Mouse (Mus musculus) left cerebral cortex, postnatal 25 days (tissue): Measurements from ENCODE around the gene Vwa8. TPM values are rescaled to one million over a fixed set of nuclear protein-coding genes. Genes with fewer than 3 reads are reported as not detected.
A peak's percentile ranks its signal among the peaks of the same experiment; 100 is the strongest.
"Not testable (repeated sequence)": the region's sequence is repeated elsewhere in the genome, so short reads cannot be mapped to it uniquely, and the experiment has no call there.

Source experiments
- DNase-seq, 2 experiments: peaks; one replicate each; pipeline ENCODE4 v3.0.0; 2022; ENCODE audit warnings: low spot score in 2 of 2, mixed read lengths in 1 of 2
- intact Hi-C: fragments of 180-260 bp; cut with DNase I; formaldehyde crosslinking; loops from one replicate; pipeline ENCODE4 v1.15.1; 2025
- total RNA-seq, 2 experiments: library from RNA; stranded (reverse); gene quantifications; 2 replicates each; pipeline ENCODE4 v1.2.3; 2021

The Vwa8 gene
- total RNA-seq, 2 experiments from 2014 or later, result 24.5 to 29.2 TPM

GRCm38 (mm10) chr14:78878402-78879045 is 29.7 kb downstream of the Vwa8 start:
- no peak for DNase-seq
- intact Hi-C loops, result no loop called here

DNA sequence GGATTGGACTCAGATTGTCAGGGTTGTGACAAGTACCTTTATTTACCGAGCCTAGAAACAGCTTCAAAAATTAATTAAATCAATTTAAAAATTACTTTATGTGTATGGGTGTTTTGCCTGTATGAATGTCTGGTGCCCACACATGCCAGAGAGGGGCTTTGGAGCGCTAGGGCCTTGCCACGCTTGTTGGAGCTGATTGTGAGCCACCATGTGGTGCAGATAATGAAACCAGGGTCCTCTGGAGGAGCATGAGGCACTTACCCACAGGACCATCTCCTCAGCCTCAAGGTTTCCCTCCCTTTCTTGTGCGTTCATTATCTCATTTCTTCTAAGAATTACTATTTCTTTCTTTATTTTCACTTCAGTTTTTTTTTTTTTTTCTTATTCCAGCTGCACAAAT is 32.0 kb downstream of the Vwa8 start:
- intact Hi-C loops, result no loop called here
- no peak for DNase-seq

- DNase-seq, result no peak
- intact Hi-C loops, result no loop called here
Measured at GRCm38 (mm10) chr14:78881563-78881962, 32.7 kb downstream of the Vwa8 start.

- intact Hi-C loops, result no loop called here
- DNase-seq, result no peak
Measured at GRCm38 (mm10) chr14:78885915-78886534, 37.2 kb downstream of the Vwa8 start.

DNA sequence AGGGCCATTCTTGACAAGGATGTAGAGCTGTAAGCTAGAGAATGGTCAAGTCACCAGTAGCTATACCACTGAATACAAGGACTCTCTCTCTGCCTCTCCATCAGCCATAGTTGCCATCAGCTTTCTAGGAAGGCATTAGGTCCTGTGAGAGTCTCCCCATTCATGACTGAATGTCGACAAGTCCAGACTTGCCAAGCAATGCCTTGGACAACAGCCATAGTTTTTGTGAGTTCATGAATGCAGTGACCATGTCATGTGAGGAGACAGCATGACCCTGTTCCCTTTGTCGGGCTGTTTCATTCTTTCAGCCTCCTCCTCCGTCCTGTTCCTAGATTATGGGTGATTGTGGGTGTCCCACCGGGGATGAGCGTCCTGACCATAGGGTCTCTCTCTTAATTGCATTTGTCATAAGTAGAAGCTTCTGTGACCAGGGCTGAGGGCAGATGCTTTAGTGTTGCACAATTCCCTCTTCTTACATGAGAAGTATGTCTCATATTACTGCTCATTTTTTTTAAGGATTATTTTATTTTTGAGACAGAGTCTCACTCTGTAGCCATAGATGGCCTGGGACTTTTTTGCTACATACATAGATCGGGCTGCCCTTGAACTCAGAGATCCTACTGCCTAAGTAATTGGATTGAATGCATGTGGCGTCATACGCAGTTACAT is 37.8 kb downstream of the Vwa8 start:
- intact Hi-C loops, result no loop called here
- DNase-seq, result no peak

GRCm38 (mm10) chr14:78887494-78887893 is 38.6 kb downstream of the Vwa8 start:
- intact Hi-C loops, DNase-seq: not testable (repeated sequence)

- DNase-seq, result no peak
- intact Hi-C loops, result no loop called here
Measured at GRCm38 (mm10) chr14:78895496-78895895, 46.6 kb downstream of the Vwa8 start.

GRCm38 (mm10) chr14:78896252-78896651 is 47.4 kb downstream of the Vwa8 start:
- intact Hi-C loops, result no loop called here
- DNase-seq, result no peak

- peak; percentile 48 to 85 for DNase-seq
- intact Hi-C loops, result loop anchor here (2.0 kb wide), 1 partner anchor 42 kb away; no protein-coding TSS in a partner anchor
Measured at GRCm38 (mm10) chr14:78900770-78901169, 51.9 kb downstream of the Vwa8 start.

- intact Hi-C loops, result no loop called here
Measured at GRCm38 (mm10) chr14:78908205-78908863, 59.5 kb downstream of the Vwa8 start.

GRCm38 (mm10) chr14:78912076-78912475 is 63.2 kb downstream of the Vwa8 start:
- no peak for DNase-seq

More at GRCm38 (mm10) chr14:78908205-78908863, 59.5 kb downstream of the Vwa8 start:
- no peak for DNase-seq

DNA sequence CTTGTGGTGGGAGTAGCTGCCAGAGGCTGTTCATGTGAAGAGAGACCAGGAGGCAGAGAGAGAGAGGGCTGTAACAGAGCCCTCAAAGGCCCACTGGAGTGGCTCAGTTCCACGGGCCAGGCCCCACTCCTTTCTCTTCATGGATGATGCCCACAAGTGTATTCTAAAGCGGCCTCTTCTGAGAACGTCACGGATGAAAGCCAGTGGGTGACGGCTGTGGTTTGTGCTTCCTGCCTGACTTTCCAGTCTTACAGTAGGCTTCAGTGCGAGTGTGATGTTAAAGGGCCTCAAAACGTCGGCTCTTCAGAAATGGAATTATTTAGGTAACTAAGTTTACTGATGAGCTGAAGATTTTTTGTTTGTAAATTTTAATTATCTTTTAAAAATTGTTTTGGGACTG is 65.3 kb downstream of the Vwa8 start:
- no peak for DNase-seq
- intact Hi-C loops, result no loop called here

More at GRCm38 (mm10) chr14:78912076-78912475, 63.2 kb downstream of the Vwa8 start:
- intact Hi-C loops, result no loop called here

- no peak for DNase-seq
- intact Hi-C loops, result no loop called here
Measured at GRCm38 (mm10) chr14:78916691-78917090, 67.8 kb downstream of the Vwa8 start.

- intact Hi-C loops, result no loop called here
- no peak for DNase-seq
Measured at GRCm38 (mm10) chr14:78921219-78921618, 72.4 kb downstream of the Vwa8 start.

DNA sequence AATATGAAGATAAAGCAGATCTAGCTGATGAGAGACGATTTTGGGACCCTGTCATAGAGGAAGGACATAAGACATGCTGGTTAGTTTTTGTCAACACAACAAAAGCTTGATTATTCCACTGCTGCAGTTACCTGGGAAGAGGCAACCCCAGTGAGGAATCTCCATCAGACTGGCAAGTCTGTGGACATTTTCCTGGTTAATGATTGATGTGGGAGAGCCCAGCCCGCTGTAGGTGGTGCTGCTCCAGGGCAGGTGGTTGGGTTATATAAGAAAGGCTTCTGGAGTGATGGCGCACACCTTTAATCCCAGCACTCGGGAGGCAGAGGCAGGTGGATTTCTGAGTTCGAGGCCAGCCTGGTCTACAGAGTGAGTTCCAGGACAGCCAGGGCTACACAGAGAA is 74.8 kb downstream of the Vwa8 start:
- intact Hi-C loops, result no loop called here
- DNase-seq, result no peak

DNA sequence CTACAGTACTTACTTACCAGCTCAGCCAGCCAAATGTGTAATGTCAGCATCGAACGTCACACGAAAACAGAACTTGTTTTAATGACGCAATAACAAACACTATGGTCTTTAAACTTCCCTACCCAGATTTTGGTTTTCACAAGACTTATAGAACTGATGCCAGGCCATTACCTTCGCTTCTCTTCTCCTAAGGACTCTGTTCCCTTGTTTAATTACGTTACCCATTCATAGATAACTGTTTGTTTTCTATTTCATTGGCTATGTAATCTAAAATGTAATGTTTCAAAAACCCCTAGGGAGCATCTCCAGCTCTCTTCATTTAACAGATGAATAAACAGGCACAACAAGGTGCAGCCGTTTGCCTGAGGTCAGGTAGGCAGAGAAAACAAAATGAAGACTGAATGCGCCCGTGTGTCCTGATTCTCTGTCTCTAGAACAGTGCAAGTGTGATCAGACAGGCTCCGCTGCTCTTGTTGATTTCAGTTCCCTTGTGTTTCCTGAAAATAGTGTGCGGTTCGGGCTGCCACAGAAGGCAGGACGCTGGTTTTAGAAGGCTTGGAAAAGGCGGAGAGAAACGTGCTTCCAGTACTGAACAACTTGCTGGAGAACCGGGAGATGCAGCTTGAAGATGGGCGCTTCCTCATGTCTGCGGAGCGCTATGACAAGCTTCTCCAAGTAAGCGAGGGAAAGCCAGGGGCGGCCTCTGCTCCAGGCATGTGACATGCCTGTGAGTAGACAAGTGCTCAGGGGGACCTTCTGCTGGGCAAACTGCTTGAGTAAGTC is 76.1 kb downstream of the Vwa8 start:
- intact Hi-C loops, result no loop called here
- DNase-seq, result peak in 1 of 2 experiments; percentile 56

- DNase-seq, result no peak
- intact Hi-C loops, result no loop called here
Measured at GRCm38 (mm10) chr14:78932094-78932493, 83.2 kb downstream of the Vwa8 start.

GRCm38 (mm10) chr14:78933399-78933798 is 84.5 kb downstream of the Vwa8 start:
- DNase-seq, result no peak
- intact Hi-C loops, result no loop called here

DNA sequence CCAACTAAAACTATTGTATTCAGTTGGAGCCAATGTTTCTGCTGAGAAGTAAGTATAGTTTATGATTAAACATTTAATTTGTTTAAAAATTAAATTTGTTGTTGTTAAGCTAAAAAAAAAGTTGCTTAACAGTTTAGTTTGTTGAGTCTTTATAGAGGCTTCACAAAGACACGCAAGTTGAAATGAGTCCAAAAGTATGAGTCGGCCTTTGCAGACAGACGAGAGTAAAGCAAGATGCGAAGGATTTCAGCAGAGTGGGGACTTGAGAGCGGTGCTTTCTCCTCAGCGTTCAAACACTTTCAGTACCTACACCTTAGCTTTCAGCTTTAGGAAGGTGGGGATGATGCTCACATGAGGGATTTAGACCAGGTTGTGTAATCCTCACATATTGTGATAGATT is 85.7 kb downstream of the Vwa8 start:
- DNase-seq, result no peak
- intact Hi-C loops, result no loop called here

- no peak for DNase-seq
- intact Hi-C loops, result no loop called here
Measured at GRCm38 (mm10) chr14:78935796-78936195, 86.9 kb downstream of the Vwa8 start.
